Mouse (Mus musculus) heart, embryonic 10.5 days (tissue): ENCODE results near the gene Mertk. TPM values are rescaled to one million over a fixed set of nuclear protein-coding genes. Genes with fewer than 3 reads are reported as not detected.

Experiments
- DNase-seq: peaks from one replicate; pipeline ENCODE4 v3.0.0-alpha.2; 2017; ENCODE audit warnings: low spot score
- H3K27ac ChIP-seq: fragments of 300-500 bp; sonication (generic); 2 replicates; pipeline ENCODE4 v1.5.1; 2016; ENCODE audit warnings: mild to moderate bottlenecking
- H3K27me3 ChIP-seq: fragments of 300-500 bp; sonication (generic); 2 replicates; pipeline ENCODE4 v1.6.1; 2016; ENCODE audit warnings: mild to moderate bottlenecking; ENCODE audit not compliant: poor library complexity, insufficient read depth, severe bottlenecking
- H3K36me3 ChIP-seq: fragments of 300-500 bp; sonication (generic); 2 replicates; pipeline ENCODE4 v1.6.1; 2016; ENCODE audit warnings: mild to moderate bottlenecking, moderate library complexity
- H3K4me1 ChIP-seq: fragments of 300-500 bp; sonication (generic); 2 replicates; pipeline ENCODE4 v1.6.1; 2016; ENCODE audit warnings: mild to moderate bottlenecking
- H3K4me3 ChIP-seq: fragments of 300-500 bp; sonication (generic); 2 replicates; pipeline ENCODE4 v1.5.1; 2016; ENCODE audit warnings: mild to moderate bottlenecking, moderate library complexity
- H3K9me3 ChIP-seq: fragments of 300-500 bp; sonication (generic); 2 replicates; pipeline ENCODE4 v1.6.1; 2016; ENCODE audit warnings: mild to moderate bottlenecking, moderate library complexity
- WGBS: fragments of 180-500 bp; shearing (Covaris S2); methylation state at CpG from one replicate; pipeline ENCODE4 v1.1.7; 2016; 5-methylcytosine and 5-hydroxymethylcytosine counted together
- polyA plus RNA-seq: library from polyadenylated mRNA; unstranded; fragments of >200 nt; fragmentation: Nextera tagmentation; extraction: Ambion mirVana; gene quantifications from 2 replicates; pipeline ENCODE4 v1.2.1, GENCODE M21; 2016

The Mertk gene
- polyA plus RNA-seq, 1 experiment from 2014 or later: 3.5 TPM

GRCm38 (mm10) chr2:128728066-128728465, 29.3 kb downstream of the Mertk start:
- no peaks in the 10 kb centered on the region for H3K27me3 ChIP-seq
- H3K36me3 ChIP-seq: 0 out of 2 replicates have a peak, but pooled peaks cover 7% of the 10 kb centered on the region

GRCm38 (mm10) chr2:128729141-128729540, 30.4 kb downstream of the Mertk start:
- DNase-seq: no peak
- WGBS: 73% methylated on average over 7 of the region's 7 CpGs

More at GRCm38 (mm10) chr2:128728066-128728465, 29.3 kb downstream of the Mertk start:
- no peak for DNase-seq
- H3K9me3 ChIP-seq: no peaks in the 10 kb centered on the region
- H3K4me1 ChIP-seq: peaks cover 29% of the 10 kb centered on the region
- peak overlapping the region; percentile 75 for H3K27ac ChIP-seq
- WGBS: 69% methylated on average over 4 of the region's 4 CpGs
- H3K4me3 ChIP-seq: no peak overlapping the region

DNA sequence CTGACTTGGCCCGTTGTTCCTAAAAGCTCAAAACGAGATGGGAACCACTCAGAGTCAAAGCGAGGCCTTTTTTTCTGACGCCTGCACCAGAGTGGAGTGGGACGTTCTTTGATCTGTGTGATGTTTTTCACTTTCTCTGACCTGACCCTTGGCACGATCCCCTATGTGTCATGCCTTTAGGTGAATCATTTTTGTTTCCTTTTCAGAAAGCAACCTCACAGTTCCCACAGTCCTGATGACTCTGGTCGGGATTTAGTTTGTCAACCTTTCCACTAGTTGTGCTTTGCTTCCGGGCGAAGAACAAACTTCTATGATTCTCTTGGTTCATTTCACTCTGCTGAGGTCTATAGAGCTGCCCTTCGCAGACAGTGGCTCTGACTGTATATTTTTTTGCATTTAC, 32.8 kb downstream of the Mertk start:
- Histone ChIP-seq H3K36me3 (0 out of 2 replicates have a peak, but pooled peaks cover 7% of the 10 kb centered on the region), H3K4me1 (peaks cover 22% of the 10 kb centered on the region), H3K9me3 (no peaks in the 10 kb centered on the region), H3K4me3 (no peak overlapping the region), H3K27ac (no peak overlapping the region), H3K27me3 (no peaks in the 10 kb centered on the region)
- 79% methylated on average over 10 of the region's 10 CpGs for WGBS
- no peak for DNase-seq

More at GRCm38 (mm10) chr2:128729141-128729540, 30.4 kb downstream of the Mertk start:
- H3K27ac ChIP-seq: 0 out of 2 replicates have a peak overlapping the region, but pooled peaks have one; percentile 42
- H3K4me1 ChIP-seq: peaks cover 29% of the 10 kb centered on the region
- no peak overlapping the region for H3K4me3 ChIP-seq
- no peaks in the 10 kb centered on the region for H3K9me3 ChIP-seq
- 0 out of 2 replicates have a peak, but pooled peaks cover 7% of the 10 kb centered on the region for H3K36me3 ChIP-seq
- no peaks in the 10 kb centered on the region for H3K27me3 ChIP-seq

- WGBS: 68% methylated on average over 1 of the region's 1 CpGs
- H3K9me3 ChIP-seq: no peaks in the 10 kb centered on the region
- H3K4me1 ChIP-seq: peaks cover 18% of the 10 kb centered on the region
- H3K27me3 ChIP-seq: no peaks in the 10 kb centered on the region
- no peak overlapping the region for H3K27ac ChIP-seq
- H3K4me3 ChIP-seq: no peak overlapping the region
- DNase-seq: no peak
- 0 out of 2 replicates have a peak, but pooled peaks cover 7% of the 10 kb centered on the region for H3K36me3 ChIP-seq
Measured at GRCm38 (mm10) chr2:128731951-128732350, 33.2 kb downstream of the Mertk start.

- H3K27ac ChIP-seq: no peak overlapping the region
- H3K27me3 ChIP-seq: no peaks in the 10 kb centered on the region
- no peak for DNase-seq
- H3K4me1 ChIP-seq: peaks cover 5% of the 10 kb centered on the region
- 0 out of 2 replicates have a peak, but pooled peaks cover 17% of the 10 kb centered on the region for H3K36me3 ChIP-seq
- no peaks in the 10 kb centered on the region for H3K9me3 ChIP-seq
- WGBS: 57% methylated on average over 3 of the region's 3 CpGs
- no peak overlapping the region for H3K4me3 ChIP-seq
Measured at GRCm38 (mm10) chr2:128735089-128735488, 36.3 kb downstream of the Mertk start.

GRCm38 (mm10) chr2:128737051-128737450, 38.3 kb downstream of the Mertk start:
- H3K4me1 ChIP-seq: peaks cover 5% of the 10 kb centered on the region
- H3K36me3 ChIP-seq: 0 out of 2 replicates have a peak, but pooled peaks cover 17% of the 10 kb centered on the region
- no peak overlapping the region for H3K27ac ChIP-seq
- DNase-seq: no peak
- no peak overlapping the region for H3K4me3 ChIP-seq
- H3K27me3 ChIP-seq: no peaks in the 10 kb centered on the region
- WGBS: 89% methylated on average over 2 of the region's 2 CpGs
- no peaks in the 10 kb centered on the region for H3K9me3 ChIP-seq

GRCm38 (mm10) chr2:128737796-128738195, 39.0 kb downstream of the Mertk start:
- H3K4me1 ChIP-seq: peaks cover 6% of the 10 kb centered on the region
- WGBS: 79% methylated on average over 4 of the region's 4 CpGs
- no peak overlapping the region for H3K4me3 ChIP-seq
- no peaks in the 10 kb centered on the region for H3K27me3 ChIP-seq
- 0 out of 2 replicates have a peak, but pooled peaks cover 11% of the 10 kb centered on the region for H3K36me3 ChIP-seq
- H3K9me3 ChIP-seq: no peaks in the 10 kb centered on the region
- H3K27ac ChIP-seq: no peak overlapping the region
- DNase-seq: no peak

DNA sequence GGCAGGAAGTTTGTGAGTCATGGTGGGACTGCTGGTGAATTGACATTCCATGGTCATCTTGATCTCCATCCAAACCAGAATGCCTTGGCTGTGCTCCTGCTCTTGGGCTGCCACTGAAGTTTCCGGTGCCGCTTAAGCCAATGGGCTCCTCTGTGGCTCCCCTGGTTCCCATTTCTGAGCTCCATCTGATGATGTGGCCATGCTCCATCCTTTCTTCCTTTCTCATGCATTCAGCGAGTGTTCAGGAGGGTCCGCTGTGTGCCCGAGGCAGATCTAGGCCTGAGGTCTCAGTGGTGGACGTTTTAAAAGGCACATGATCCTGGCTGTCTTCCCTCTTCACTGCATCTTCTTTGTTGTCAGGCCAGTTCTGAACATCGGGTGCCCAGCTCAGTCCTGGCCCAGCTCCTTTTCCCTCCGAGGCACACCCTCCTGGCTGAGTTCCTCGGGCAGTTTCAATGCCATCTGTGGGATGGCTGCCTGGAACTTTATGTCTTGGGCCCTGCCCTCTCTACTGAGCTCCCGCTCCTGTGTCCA, 40.0 kb downstream of the Mertk start:
- Histone ChIP-seq H3K27me3 (no peaks in the 10 kb centered on the region), H3K9me3 (no peaks in the 10 kb centered on the region), H3K4me3 (no peak overlapping the region), H3K4me1 (peaks cover 16% of the 10 kb centered on the region), H3K36me3 (0 out of 2 replicates have a peak, but pooled peaks cover 11% of the 10 kb centered on the region), H3K27ac (no peak overlapping the region)
- no peak for DNase-seq
- WGBS: 80% methylated on average over 10 of the region's 10 CpGs

DNA sequence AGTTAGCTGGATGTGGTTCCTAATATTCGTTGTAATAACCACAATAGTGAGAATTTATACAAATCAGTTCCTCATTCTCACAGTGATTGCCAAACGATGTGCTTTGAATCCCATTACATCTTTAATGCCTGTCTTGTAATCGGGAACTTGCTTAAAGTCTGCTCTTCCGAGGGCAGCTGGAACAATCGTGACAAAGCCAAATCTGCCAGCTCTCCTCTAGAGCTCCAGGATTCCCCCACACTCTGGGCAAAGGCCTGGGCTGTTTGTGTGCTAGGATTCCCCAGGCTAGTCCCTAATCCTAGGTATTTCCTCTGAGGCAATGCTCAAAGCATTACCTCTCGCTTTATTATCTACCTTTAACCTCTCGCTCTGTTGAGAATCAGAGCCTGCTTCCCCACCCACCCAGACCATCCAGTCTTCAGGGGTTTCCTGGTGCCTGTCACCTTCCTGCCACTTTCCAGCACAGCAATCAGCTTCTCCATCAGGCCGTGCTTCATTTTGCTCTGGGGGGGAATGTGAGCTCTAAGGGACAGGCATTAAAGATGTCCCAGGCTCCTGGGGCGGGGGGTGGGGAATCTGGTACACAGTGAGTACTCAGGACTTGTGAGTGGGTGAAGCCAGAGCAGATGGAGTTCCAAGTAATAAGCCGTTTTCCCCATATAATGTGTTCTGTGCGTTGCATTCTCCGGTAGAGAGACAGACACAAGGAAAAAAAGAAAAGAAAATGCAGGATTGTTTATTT, 47.3 kb downstream of the Mertk start:
- 57% methylated on average over 12 of the region's 12 CpGs for WGBS
- Histone ChIP-seq H3K36me3 (no peaks in the 10 kb centered on the region), H3K4me3 (no peak overlapping the region), H3K9me3 (no peaks in the 10 kb centered on the region), H3K27ac (peak overlapping the region; percentile 14; the same call in 1 of the 2 replicates), H3K4me1 (peaks cover 31% of the 10 kb centered on the region), H3K27me3 (no peaks in the 10 kb centered on the region)
- DNase-seq: no peak

DNA sequence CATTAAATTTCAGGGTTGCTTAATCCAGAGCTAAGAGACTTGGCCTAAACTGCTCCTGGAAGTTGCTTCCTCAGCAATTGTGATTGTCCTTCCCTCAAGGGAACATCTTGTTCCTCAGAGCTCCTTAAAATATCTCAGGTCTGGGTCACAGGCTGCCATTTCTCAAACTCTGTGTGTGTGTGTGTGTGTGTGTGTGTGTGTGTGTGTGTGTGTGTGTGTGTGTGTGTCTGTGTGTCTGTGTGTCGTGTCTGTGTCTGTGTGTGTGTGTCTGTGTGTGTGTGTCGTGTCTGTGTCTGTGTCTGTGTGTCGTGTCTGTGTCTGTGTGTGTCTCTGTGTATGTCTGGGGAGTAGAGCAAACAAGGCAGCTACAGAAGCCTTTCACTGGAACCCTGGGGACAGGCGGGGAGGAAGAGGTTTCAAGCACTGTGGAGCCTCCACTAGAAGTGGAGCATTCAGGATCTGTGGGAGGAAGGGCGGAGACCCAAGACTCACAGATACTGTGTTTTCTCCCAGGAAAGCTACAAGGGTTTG, 47.9 kb downstream of the Mertk start:
- Histone ChIP-seq H3K9me3 (no peaks in the 10 kb centered on the region), H3K27ac (peak overlapping the region; percentile 14)

GRCm38 (mm10) chr2:128747433-128748028, 48.8 kb downstream of the Mertk start:
- Histone ChIP-seq H3K27ac (peak overlapping the region; percentile 14), H3K4me3 (no peak overlapping the region), H3K27me3 (no peaks in the 10 kb centered on the region), H3K9me3 (no peaks in the 10 kb centered on the region), H3K36me3 (no peaks in the 10 kb centered on the region), H3K4me1 (peaks cover 43% of the 10 kb centered on the region)
- no peak for DNase-seq
- WGBS: 76% methylated on average over 8 of the region's 8 CpGs

More for the DNA sequence above, 47.9 kb downstream of the Mertk start:
- Histone ChIP-seq H3K4me1 (peaks cover 35% of the 10 kb centered on the region), H3K27me3 (no peaks in the 10 kb centered on the region), H3K4me3 (no peak overlapping the region), H3K36me3 (no peaks in the 10 kb centered on the region)
- WGBS: 53% methylated on average over 5 of the region's 5 CpGs
- DNase-seq: no peak

DNA sequence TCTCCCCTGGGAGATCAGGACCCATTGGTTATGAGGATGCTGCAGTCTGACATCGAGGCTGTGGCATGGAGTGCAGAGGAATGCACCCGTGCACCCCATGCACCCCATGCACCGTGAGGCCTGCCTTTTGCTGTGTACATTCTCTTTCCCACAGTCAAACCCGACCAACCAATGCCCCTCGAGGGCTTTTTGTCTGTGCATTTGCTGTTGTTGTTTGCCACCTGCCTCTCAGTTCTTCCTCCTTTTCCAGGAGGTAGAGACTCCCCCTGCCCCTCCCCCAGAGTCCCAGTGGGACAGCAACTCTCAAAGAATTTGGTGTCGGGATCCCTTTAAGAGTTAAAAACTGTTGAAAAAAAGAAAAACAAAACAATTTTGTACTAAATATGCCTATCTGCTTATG, 49.4 kb downstream of the Mertk start:
- WGBS: 68% methylated on average over 6 of the region's 6 CpGs
- H3K36me3 ChIP-seq: no peaks in the 10 kb centered on the region
- no peak overlapping the region for H3K27ac ChIP-seq
- peaks cover 45% of the 10 kb centered on the region for H3K4me1 ChIP-seq
- no peaks in the 10 kb centered on the region for H3K27me3 ChIP-seq
- H3K4me3 ChIP-seq: no peak overlapping the region
- no peaks in the 10 kb centered on the region for H3K9me3 ChIP-seq
- DNase-seq: no peak

- DNase-seq: no peak
- H3K27me3 ChIP-seq: no peaks in the 10 kb centered on the region
- H3K27ac ChIP-seq: no peak overlapping the region
- H3K4me1 ChIP-seq: peaks cover 50% of the 10 kb centered on the region
- H3K9me3 ChIP-seq: no peaks in the 10 kb centered on the region
- H3K36me3 ChIP-seq: no peaks in the 10 kb centered on the region
- no peak overlapping the region for H3K4me3 ChIP-seq
- WGBS: 72% methylated on average over 6 of the region's 6 CpGs
Measured at GRCm38 (mm10) chr2:128751030-128751429, 52.3 kb downstream of the Mertk start.
